In genomic region chr9:61537316-61538189, GRCm38 (mm10) we compare ENCODE assay signal across 9 mouse cellular contexts.
DNase-seq lines count a peak whose midpoint lies in the region; ATAC-seq and TF ChIP-seq lines count a peak whose summit lies in the region.
"Had no signal": no experiment of that assay in that cellular context is flagged by ENCODE, and none has a peak within 500 bp of the region (broad histone marks: within the 10 kb centered on the region; RNA-seq: fewer than 3 reads in every experiment).

No protein-coding gene starts in this region.

- no peak overlapping the region for H3K9ac ChIP-seq in kidney, embryonic 16.5 days (replicated peaks; ENCODE audit: low read length)
- H3K9ac ChIP-seq in embryonic facial prominence, embryonic 15.5 days: no peak overlapping the region
- H3K9ac ChIP-seq in intestine, embryonic 15.5 days: peak overlapping the region; percentile 8; the same call in 1 of the 2 replicates

- ATAC-seq in kidney, embryonic 16.5 days (ENCODE audit: low FRiP score, low TSS enrichment): no peak
- ATAC-seq in embryonic facial prominence, embryonic 15.5 days (ENCODE audit: insufficient number of reproducible peaks, low FRiP score, low TSS enrichment, low read depth): no peak
- ATAC-seq in intestine, embryonic 15.5 days: peak; percentile 84
- ATAC-seq in megakaryocyte-erythroid progenitor cell, adult 5-6 weeks (replicated peaks; ENCODE audit: low FRiP score, low TSS enrichment, poor library complexity, severe bottlenecking): no peak

- H3K27ac ChIP-seq in kidney, embryonic 16.5 days (ENCODE audit: low read length): no peak overlapping the region
- H3K27ac ChIP-seq in embryonic facial prominence, embryonic 15.5 days (replicated peaks): no peak overlapping the region
- H3K27ac ChIP-seq in intestine, embryonic 15.5 days: no peak overlapping the region
- H3K27ac ChIP-seq in thymus, adult 2 months (ENCODE audit: control insufficient read depth, insufficient read depth, low read length): no peak overlapping the region

- H3K4me2 ChIP-seq in kidney, embryonic 16.5 days (replicated peaks; ENCODE audit: low read depth, low read length): peak overlapping the region; percentile 24
- H3K4me2 ChIP-seq in embryonic facial prominence, embryonic 15.5 days (replicated peaks): 0 out of 2 replicates have a peak overlapping the region, but pooled peaks have one; percentile 21
- peak overlapping the region; percentile 40 for H3K4me2 ChIP-seq in intestine, embryonic 15.5 days (replicated peaks)

- no peaks in the 10 kb centered on the region for H3K36me3 ChIP-seq in kidney, embryonic 16.5 days (ENCODE audit: insufficient read depth, low read length)
- H3K36me3 ChIP-seq in embryonic facial prominence, embryonic 15.5 days: no peaks in the 10 kb centered on the region
- H3K36me3 ChIP-seq in intestine, embryonic 15.5 days: no peaks in the 10 kb centered on the region
- H3K36me3 ChIP-seq in thymus, adult 2 months (ENCODE audit: control insufficient read depth, insufficient read depth, low read length): no peaks in the 10 kb centered on the region

- TF ChIP-seq CTCF in thymus, adult 2 months (IDR thresholded peaks at IDR 0.05; ENCODE audit: borderline replicate concordance, control insufficient read depth, extremely low read depth, insufficient read depth, low read length, poor library complexity): no peak

- no peak for TF ChIP-seq POLR2A in thymus, adult 2 months (IDR thresholded peaks at IDR 0.05; ENCODE audit: control insufficient read depth, extremely low read depth, insufficient read depth, low read length, poor library complexity)

- H3K27me3 ChIP-seq in kidney, embryonic 16.5 days (ENCODE audit: insufficient read depth, low read length): no peaks in the 10 kb centered on the region
- H3K27me3 ChIP-seq in embryonic facial prominence, embryonic 15.5 days: no peaks in the 10 kb centered on the region
- no peaks in the 10 kb centered on the region for H3K27me3 ChIP-seq in intestine, embryonic 15.5 days (replicated peaks)
- no peaks in the 10 kb centered on the region for H3K27me3 ChIP-seq in thymus, adult 2 months (ENCODE audit: control insufficient read depth, insufficient read depth, low read length)

- 18% methylated on average over 15 of the region's 22 CpGs for WGBS in kidney, embryonic 16.5 days
- WGBS in embryonic facial prominence, embryonic 15.5 days: 17% methylated on average over 17 of the region's 22 CpGs
- 17% methylated on average over 16 of the region's 22 CpGs for WGBS in intestine, embryonic 15.5 days
- WGBS in thymus, adult 2 months: 77% methylated on average over 20 of the region's 22 CpGs

- H3K4me3 ChIP-seq in kidney, embryonic 16.5 days (ENCODE audit: low read length): no peak overlapping the region
- H3K4me3 ChIP-seq in embryonic facial prominence, embryonic 15.5 days (replicated peaks): no peak overlapping the region
- H3K4me3 ChIP-seq in intestine, embryonic 15.5 days (replicated peaks): no peak overlapping the region
- no peak overlapping the region for H3K4me3 ChIP-seq in thymus, adult 2 months (ENCODE audit: control insufficient read depth, insufficient read depth, low read length)

- no peaks in the 10 kb centered on the region for H3K9me3 ChIP-seq in kidney, embryonic 16.5 days (ENCODE audit: low read length)
- H3K9me3 ChIP-seq in embryonic facial prominence, embryonic 15.5 days (replicated peaks): no peaks in the 10 kb centered on the region
- no peaks in the 10 kb centered on the region for H3K9me3 ChIP-seq in intestine, embryonic 15.5 days

- DNase-seq in kidney, postnatal 14 days: no peak
- peak; percentile 47 for DNase-seq in neural tube, embryonic 10.5 days (ENCODE audit: extremely low spot score, low spot score)
- no peak for DNase-seq in thymus, adult 2 months
- no peak for DNase-seq in natural killer cell, adult 2 months (ENCODE audit: low spot score in 2 of 2)
- DNase-seq: heart, adult 18-20 months had no signal

- peaks cover 7% of the 10 kb centered on the region for H3K4me1 ChIP-seq in kidney, embryonic 16.5 days (ENCODE audit: insufficient read depth, low read length)
- H3K4me1 ChIP-seq in embryonic facial prominence, embryonic 15.5 days: no peaks in the 10 kb centered on the region
- peaks cover 12% of the 10 kb centered on the region for H3K4me1 ChIP-seq in intestine, embryonic 15.5 days (replicated peaks)
- H3K4me1 ChIP-seq in thymus, adult 2 months (replicated peaks; ENCODE audit: control insufficient read depth, insufficient read depth, low read length): no peaks in the 10 kb centered on the region
